Mouse (Mus musculus) mouse trophoblast stem cell (cell line): ENCODE results near the gene Amt.
"Not testable (repeated sequence)": the region's sequence is repeated elsewhere in the genome, so short reads cannot be mapped to it uniquely, and the experiment has no call there.

Experiments used
- in situ Hi-C, 2 experiments: fragments of 300-500 bp; cut with MseI, MboI; formaldehyde crosslinking; loops; 2 replicates in 1 of 2; 3 replicates in 1 of 2; pipeline ENCODE4 v1.15.1; 2025

Amt gene

GRCm38 (mm10) chr9:108296453-108297355 lies at the start of gene Amt:
Gene Amt (plus strand): TSS chr9:108296853.
- in situ Hi-C loops = no loop called here

GRCm38 (mm10) chr9:108248957-108249356 lies 47.7 kb upstream of the Amt start:
- in situ Hi-C loops = no loop called here

GRCm38 (mm10) chr9:108251877-108252276 lies 44.8 kb upstream of the Amt start:
- in situ Hi-C loops = no loop called here

- in situ Hi-C loops = no loop called here
Observed at GRCm38 (mm10) chr9:108252766-108253165, 43.9 kb upstream of the Amt start.

DNA sequence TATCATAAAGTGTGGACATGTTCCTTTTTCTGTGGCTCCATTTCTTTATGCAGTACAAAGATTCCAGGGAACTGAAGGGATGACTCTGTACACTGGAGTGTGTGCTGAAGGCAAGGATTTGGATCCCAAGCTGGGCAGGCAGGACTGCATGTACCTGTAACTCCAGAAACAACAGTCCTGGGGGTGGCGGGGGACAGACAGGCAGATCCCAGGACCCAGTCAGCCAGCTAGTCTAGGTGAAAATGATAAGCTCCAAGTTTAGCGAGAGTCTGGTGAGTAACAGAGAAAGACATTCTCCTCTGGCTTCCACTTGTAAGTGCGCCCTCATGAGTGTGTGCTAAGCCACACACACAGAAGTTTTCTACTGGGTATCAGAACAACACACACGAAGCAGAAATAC lies 36.1 kb upstream of the Amt start:
- in situ Hi-C loops = no loop called here

DNA sequence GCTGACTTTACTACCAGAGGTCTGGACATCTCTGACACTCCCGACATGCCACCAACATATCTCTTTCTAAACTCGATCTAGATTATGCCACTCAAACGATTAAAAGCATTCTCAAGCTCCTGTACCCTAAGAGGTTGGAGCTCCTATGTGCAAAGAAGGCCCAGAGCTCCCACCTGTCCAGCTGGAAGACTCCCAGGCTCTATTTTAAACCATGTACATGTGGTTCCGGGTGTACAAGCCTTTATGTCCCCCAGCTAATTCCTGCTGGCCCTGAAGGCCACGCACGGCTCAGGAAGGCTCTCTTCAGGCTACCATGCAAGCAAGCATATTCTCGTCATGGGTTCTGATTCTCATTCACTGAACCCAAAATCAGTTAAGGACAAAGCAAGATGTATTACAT lies 34.8 kb upstream of the Amt start:
- in situ Hi-C loops = no loop called here

DNA sequence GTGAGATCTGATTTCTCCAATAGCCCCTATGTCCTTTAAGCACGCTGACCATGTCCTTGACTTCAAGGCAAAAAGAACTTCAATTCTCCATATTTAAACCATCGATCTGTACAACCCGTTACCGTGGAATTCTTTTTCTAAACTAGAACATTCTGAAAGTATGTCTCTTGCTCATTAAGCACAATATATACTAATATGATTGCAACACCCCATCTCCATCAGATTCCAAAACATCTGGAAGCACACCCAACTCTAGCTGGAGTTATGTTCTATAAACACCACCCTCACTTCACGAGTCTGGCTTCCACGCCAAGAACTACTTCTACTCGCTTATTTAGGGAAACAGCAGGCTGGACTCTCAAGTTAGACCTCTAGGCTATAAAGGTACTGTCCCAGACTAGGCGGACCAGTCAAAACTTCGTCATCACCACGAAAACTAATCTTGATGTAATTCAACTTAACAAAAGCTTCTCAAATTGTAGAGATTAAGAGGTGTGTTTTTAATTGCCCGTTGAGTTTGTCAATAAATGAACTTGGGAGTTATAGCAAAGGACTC lies 34.1 kb upstream of the Amt start:
- in situ Hi-C loops = no loop called here

- in situ Hi-C loops = no loop called here
Observed at GRCm38 (mm10) chr9:108263131-108263681, 33.4 kb upstream of the Amt start.

GRCm38 (mm10) chr9:108263690-108264190 lies 32.9 kb upstream of the Amt start, which contains the start of gene Dag1:
Gene Dag1 (minus strand): TSS chr9:108263958.
- in situ Hi-C loops = no loop called here

GRCm38 (mm10) chr9:108264191-108264921 lies 32.3 kb upstream of the Amt start:
- in situ Hi-C loops = no loop called here

GRCm38 (mm10) chr9:108266261-108266935 lies 30.3 kb upstream of the Amt start:
- in situ Hi-C loops = no loop called here

DNA sequence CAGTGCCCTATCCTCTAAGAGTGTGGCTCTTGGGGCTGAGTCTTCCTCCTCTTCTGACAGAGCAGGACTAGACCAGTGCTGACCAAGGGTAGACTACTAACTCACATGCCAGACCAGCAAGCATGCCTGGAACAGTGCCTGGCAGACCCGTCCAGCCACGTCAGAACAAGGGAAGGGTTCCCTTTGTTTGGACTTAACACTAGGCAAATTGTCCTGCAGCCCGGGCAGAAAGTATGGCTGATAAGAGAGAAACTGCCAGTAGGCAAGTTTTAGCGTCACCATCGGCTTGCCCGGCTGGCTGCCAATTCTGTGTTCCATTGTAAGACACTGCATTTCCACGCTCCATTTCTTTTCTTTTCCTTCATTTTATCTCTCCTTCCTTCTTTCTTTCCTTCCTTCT lies 29.0 kb upstream of the Amt start:
- in situ Hi-C loops = no loop called here

DNA sequence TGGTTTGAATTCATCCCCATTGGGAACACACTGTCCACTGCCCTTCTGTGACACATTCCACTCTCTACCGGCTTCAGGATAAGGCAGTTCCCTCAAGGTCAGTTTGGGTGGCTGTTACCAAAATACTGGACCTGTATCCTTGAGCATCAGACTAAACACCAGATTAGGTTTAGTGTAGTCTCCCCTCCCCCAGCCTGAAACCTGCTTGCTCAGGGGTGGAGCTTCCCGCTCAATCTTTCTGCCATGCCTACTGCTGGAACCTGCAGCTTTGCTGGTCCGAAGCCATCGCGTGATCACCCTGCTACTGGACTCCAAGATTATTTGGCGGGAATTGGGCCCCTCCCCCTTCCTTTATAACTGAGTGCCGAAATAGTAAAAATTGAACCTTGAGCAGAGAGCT lies 28.0 kb upstream of the Amt start:
- in situ Hi-C loops = not testable (repeated sequence)

GRCm38 (mm10) chr9:108271941-108272340 lies 24.7 kb upstream of the Amt start:
- in situ Hi-C loops = no loop called here

DNA sequence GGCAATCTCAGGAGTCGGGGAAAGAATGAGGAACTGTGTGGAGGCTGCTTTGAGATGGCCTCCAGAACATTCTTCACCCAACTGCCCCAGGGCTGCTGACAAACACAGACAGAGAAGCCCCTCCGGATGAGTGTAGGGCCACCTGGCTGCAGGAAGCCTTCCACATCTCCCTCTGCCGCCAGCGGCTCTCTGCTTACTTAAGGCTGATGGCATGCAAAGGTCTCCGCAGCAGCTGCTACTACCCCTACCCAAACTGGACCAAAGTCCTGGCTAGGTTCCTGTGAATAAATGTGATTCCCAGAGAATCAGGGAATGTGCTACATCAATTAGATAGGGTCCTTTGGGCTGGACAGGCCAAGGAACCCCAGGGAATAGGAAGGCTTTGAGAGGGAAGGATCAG lies 24.0 kb upstream of the Amt start:
- in situ Hi-C loops = no loop called here

- in situ Hi-C loops = no loop called here
Observed at GRCm38 (mm10) chr9:108273485-108273884, 23.2 kb upstream of the Amt start.

GRCm38 (mm10) chr9:108274476-108275330 lies 21.9 kb upstream of the Amt start:
- in situ Hi-C loops = no loop called here

DNA sequence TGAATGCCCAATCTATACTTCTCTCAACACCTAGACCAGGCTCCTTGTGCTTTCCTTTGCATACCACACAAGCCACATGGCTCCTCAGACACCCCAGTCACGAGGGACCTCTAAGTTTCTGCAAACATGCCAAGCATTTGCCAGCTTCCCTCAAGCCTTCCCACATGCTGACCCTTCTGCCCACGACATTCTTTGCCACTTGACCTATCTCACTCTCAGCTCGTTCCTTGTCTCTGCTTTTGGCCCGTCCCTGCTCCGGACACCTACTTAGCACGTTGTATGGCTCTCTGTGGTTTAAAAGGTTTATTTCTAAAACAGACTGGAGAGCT lies 21.4 kb upstream of the Amt start:
- in situ Hi-C loops = no loop called here

GRCm38 (mm10) chr9:108278697-108279450 lies 17.8 kb upstream of the Amt start:
- in situ Hi-C loops = no loop called here
